Mouse (Mus musculus) liver, postnatal 0 days (tissue): Measurements from ENCODE around the gene Rtn4r. TPM values are rescaled to one million over a fixed set of nuclear protein-coding genes. Genes with fewer than 3 reads are reported as not detected.

Experiments used
- ATAC-seq: fragments of 200-750 bp; cut with Nextera tagmentation; 2 replicates; pipeline ENCODE4 v1.8.0; 2017; ENCODE audit warnings: mild to moderate bottlenecking, moderate library complexity
- DNase-seq: peaks from one replicate; pipeline ENCODE4 v3.0.0-alpha.2; 2016
- H3K27ac ChIP-seq: fragments of 300-500 bp; sonication (generic); 2 replicates; pipeline ENCODE4 v1.5.1; 2014; ENCODE audit warnings: antibody characterized with exemption, moderate library complexity, mild to moderate bottlenecking, low read depth
- H3K27me3 ChIP-seq: fragments of 300-500 bp; sonication (generic); 2 replicates; pipeline ENCODE4 v1.6.1; 2014; ENCODE audit warnings: low read length, control low read depth, mixed read lengths; ENCODE audit not compliant: insufficient read depth
- H3K36me3 ChIP-seq: fragments of 300-500 bp; sonication (generic); replicated peaks from 2 replicates; pipeline ENCODE4 v1.6.1; 2014; ENCODE audit warnings: mild to moderate bottlenecking, control low read depth, low read length, moderate library complexity, mixed read lengths; ENCODE audit not compliant: insufficient read depth
- H3K4me1 ChIP-seq: fragments of 300-500 bp; sonication (generic); 2 replicates; pipeline ENCODE4 v1.6.1; 2014; ENCODE audit warnings: antibody characterized with exemption, mild to moderate bottlenecking, control low read depth; ENCODE audit not compliant: insufficient read depth
- H3K4me2 ChIP-seq: fragments of 300-500 bp; sonication (generic); 2 replicates; pipeline ENCODE4 v1.6.1; 2014; ENCODE audit warnings: low read depth, mild to moderate bottlenecking, low read length, moderate library complexity, mixed read lengths
- H3K4me3 ChIP-seq: fragments of 300-500 bp; sonication (generic); 2 replicates; pipeline ENCODE4 v1.5.1; 2014; ENCODE audit warnings: low read depth, low read length
- H3K9ac ChIP-seq: fragments of 300-500 bp; sonication (generic); replicated peaks from 2 replicates; pipeline ENCODE4 v1.6.1; 2014; ENCODE audit warnings: mild to moderate bottlenecking, moderate library complexity
- H3K9me3 ChIP-seq: fragments of 300-500 bp; sonication (generic); 2 replicates; pipeline ENCODE4 v1.6.1; 2016; ENCODE audit warnings: mild to moderate bottlenecking, control low read depth, low read length, mixed read lengths
- CTCF ChIP-seq: sonication (generic); IDR thresholded peaks from 2 replicates; pipeline ENCODE4 v1.5.1; 2016; ENCODE audit warnings: antibody characterized with exemption, low read depth
- EP300 ChIP-seq: IDR thresholded peaks from 2 replicates; pipeline ENCODE4 v1.6.1; 2016; ENCODE audit warnings: antibody characterized with exemption, low read depth, mild to moderate bottlenecking
- WGBS: fragments of 180-500 bp; shearing (Covaris S2); extraction: QIAGEN DNeasy Blood & Tissue Kit; methylation state at CpG from one replicate; pipeline ENCODE4 v1.1.7; 2014; ENCODE audit not compliant: insufficient replicate concordance; 5-methylcytosine and 5-hydroxymethylcytosine counted together
- polyA plus RNA-seq: library from polyadenylated mRNA; unstranded; fragments of >200 nt; fragmentation: Nextera tagmentation; extraction: Ambion mirVana; gene quantifications from 2 replicates; pipeline ENCODE4 v1.2.1, GENCODE M21; 2015

Rtn4r gene
- polyA plus RNA-seq, 1 experiment from 2014 or later: 0.15 TPM

GRCm38 (mm10) chr16:18083231-18083951 lies 44.1 kb upstream of the Rtn4r start:
- ATAC-seq (peak; percentile 70), DNase-seq (no peak)
- no peak overlapping the region for H3K4me2 ChIP-seq
- no peaks in the 10 kb centered on the region for H3K9me3 ChIP-seq
- H3K36me3 ChIP-seq: peaks cover 3% of the 10 kb centered on the region; the same call in 1 of the 2 replicates
- H3K9ac ChIP-seq: no peak overlapping the region
- no peaks in the 10 kb centered on the region for H3K27me3 ChIP-seq
- H3K27ac ChIP-seq: no peak overlapping the region
- H3K4me3 ChIP-seq: no peak overlapping the region
- WGBS: 84% methylated on average over 18 of the region's 18 CpGs
- peaks cover 13% of the 10 kb centered on the region for H3K4me1 ChIP-seq
- TF ChIP-seq CTCF (no peak), EP300 (no peak)

GRCm38 (mm10) chr16:18084262-18084661 lies 43.2 kb upstream of the Rtn4r start:
- Histone ChIP-seq H3K9ac (no peak overlapping the region), H3K27ac (no peak overlapping the region), H3K4me3 (no peak overlapping the region), H3K27me3 (no peaks in the 10 kb centered on the region), H3K9me3 (no peaks in the 10 kb centered on the region), H3K4me2 (no peak overlapping the region), H3K4me1 (peaks cover 22% of the 10 kb centered on the region), H3K36me3 (no peaks in the 10 kb centered on the region)
- DNase-seq (no peak), ATAC-seq (no peak)
- TF ChIP-seq CTCF (no peak), EP300 (no peak)
- 82% methylated on average over 7 of the region's 7 CpGs for WGBS

GRCm38 (mm10) chr16:18087101-18087500 lies 40.3 kb upstream of the Rtn4r start:
- 70% methylated on average over 5 of the region's 5 CpGs for WGBS
- H3K9me3 ChIP-seq: no peaks in the 10 kb centered on the region
- no peaks in the 10 kb centered on the region for H3K27me3 ChIP-seq
- no peak overlapping the region for H3K27ac ChIP-seq
- H3K36me3 ChIP-seq: no peaks in the 10 kb centered on the region
- peaks cover 21% of the 10 kb centered on the region for H3K4me1 ChIP-seq
- ATAC-seq (no peak), DNase-seq (no peak)
- no peak overlapping the region for H3K4me2 ChIP-seq
- TF ChIP-seq EP300 (no peak), CTCF (no peak)
- no peak overlapping the region for H3K4me3 ChIP-seq
- H3K9ac ChIP-seq: no peak overlapping the region

GRCm38 (mm10) chr16:18096348-18096747 lies 31.1 kb upstream of the Rtn4r start:
- Histone ChIP-seq H3K4me3 (no peak overlapping the region), H3K4me2 (no peak overlapping the region), H3K36me3 (no peaks in the 10 kb centered on the region), H3K9me3 (no peaks in the 10 kb centered on the region), H3K4me1 (no peaks in the 10 kb centered on the region), H3K9ac (no peak overlapping the region), H3K27ac (no peak overlapping the region), H3K27me3 (no peaks in the 10 kb centered on the region)
- no peak for DNase-seq
- TF ChIP-seq EP300: no peak
- ATAC-seq: no peak
- 47% methylated on average over 5 of the region's 5 CpGs for WGBS

DNA sequence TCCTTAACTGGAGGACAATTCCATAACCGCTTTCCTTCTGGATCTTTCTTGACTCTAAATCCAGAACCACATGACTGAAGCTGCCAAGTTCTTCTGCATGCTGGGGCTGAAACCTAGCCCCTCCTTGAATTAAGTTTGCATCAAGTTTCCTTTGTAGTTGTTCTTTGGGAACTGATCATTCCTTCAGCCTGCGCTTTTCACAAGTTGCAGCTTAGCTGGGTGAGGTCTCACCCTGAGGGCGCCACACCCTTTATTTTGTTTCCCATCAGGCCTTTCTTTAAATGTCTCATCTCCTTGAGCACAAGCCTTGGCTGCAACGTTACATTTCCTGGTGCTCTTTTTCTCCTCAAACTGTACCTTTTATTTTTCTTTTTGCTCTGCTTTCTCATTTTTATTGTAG lies 24.6 kb upstream of the Rtn4r start:
- Histone ChIP-seq H3K9me3 (no peaks in the 10 kb centered on the region), H3K9ac (no peak overlapping the region), H3K4me3 (no peak overlapping the region), H3K4me1 (no peaks in the 10 kb centered on the region), H3K27me3 (no peaks in the 10 kb centered on the region), H3K27ac (no peak overlapping the region), H3K4me2 (no peak overlapping the region), H3K36me3 (no peaks in the 10 kb centered on the region)
- 70% methylated on average over 4 of the region's 4 CpGs for WGBS
- TF ChIP-seq CTCF (no peak), EP300 (no peak)
- no peak for ATAC-seq
- DNase-seq: no peak

GRCm38 (mm10) chr16:18103366-18103765 lies 24.1 kb upstream of the Rtn4r start:
- Histone ChIP-seq H3K9me3 (no peaks in the 10 kb centered on the region), H3K27ac (no peak overlapping the region), H3K4me3 (no peak overlapping the region), H3K36me3 (no peaks in the 10 kb centered on the region), H3K9ac (no peak overlapping the region), H3K27me3 (no peaks in the 10 kb centered on the region), H3K4me2 (no peak overlapping the region), H3K4me1 (no peaks in the 10 kb centered on the region)
- 53% methylated on average over 1 of the region's 1 CpGs for WGBS
- TF ChIP-seq EP300 (no peak), CTCF (no peak)
- ATAC-seq: no peak
- DNase-seq: no peak
